Mouse (Mus musculus) heart, embryonic 16.5 days (tissue): ENCODE measurements at regions not wholly inside any gene's neighbourhood (a gene's known extent, or its start where the extent isn't known, plus 50 kb on each side); places are given as distances from the start of the nearest gene placed in this dataset.

Experiments used
- ATAC-seq: fragments of 200-750 bp; cut with Nextera tagmentation; replicated peaks from 2 replicates; pipeline ENCODE4 v1.8.0; 2017; ENCODE audit warnings: moderate number of reproducible peaks; ENCODE audit not compliant: insufficient read depth, low FRiP score; ENCODE audit errors: extremely low read depth
- H3K27ac ChIP-seq: fragments of 300-500 bp; sonication (generic); 2 replicates; pipeline ENCODE4 v1.5.1; 2014; ENCODE audit warnings: mild to moderate bottlenecking, low read length, control low read depth, moderate library complexity
- H3K27me3 ChIP-seq: fragments of 300-500 bp; sonication (generic); 2 replicates; pipeline ENCODE4 v1.6.1; 2014; ENCODE audit warnings: low read length, mixed read lengths; ENCODE audit not compliant: control insufficient read depth, insufficient read depth
- H3K36me3 ChIP-seq: fragments of 300-500 bp; sonication (generic); 2 replicates; pipeline ENCODE4 v1.6.1; 2014; ENCODE audit not compliant: control insufficient read depth, insufficient read depth
- H3K4me1 ChIP-seq: fragments of 300-500 bp; sonication (generic); 2 replicates; pipeline ENCODE4 v1.6.1; 2014; ENCODE audit warnings: low read length, mixed read lengths; ENCODE audit not compliant: control insufficient read depth, insufficient read depth
- H3K4me2 ChIP-seq: fragments of 300-500 bp; sonication (generic); 2 replicates; pipeline ENCODE4 v1.6.1; 2014; ENCODE audit warnings: low read depth, mild to moderate bottlenecking, control low read depth, low read length
- H3K4me3 ChIP-seq: fragments of 300-500 bp; sonication (generic); 2 replicates; pipeline ENCODE4 v1.5.1; 2014; ENCODE audit warnings: mild to moderate bottlenecking, control low read depth, low read length
- H3K9ac ChIP-seq: fragments of 300-500 bp; sonication (generic); 2 replicates; pipeline ENCODE4 v1.6.1; 2014; ENCODE audit warnings: low read length, control low read depth
- H3K9me3 ChIP-seq: fragments of 300-500 bp; sonication (generic); replicated peaks from 2 replicates; pipeline ENCODE4 v1.6.1; 2016; ENCODE audit warnings: low read length; ENCODE audit not compliant: control insufficient read depth
- WGBS: fragments of 180-500 bp; shearing (Covaris S2); extraction: QIAGEN DNeasy Blood & Tissue Kit; methylation state at CpG from one replicate; pipeline ENCODE4 v1.1.7; 2014; 5-methylcytosine and 5-hydroxymethylcytosine counted together

GRCm38 (mm10) chr1:80823953-80824352 is 65.6 kb upstream of the Dock10 start:
- 81% methylated on average over 3 of the region's 3 CpGs for WGBS
- Histone ChIP-seq H3K27ac (no peak overlapping the region), H3K9ac (no peak overlapping the region), H3K4me2 (no peak overlapping the region), H3K4me1 (no peaks in the 10 kb centered on the region), H3K36me3 (no peaks in the 10 kb centered on the region), H3K27me3 (no peaks in the 10 kb centered on the region), H3K4me3 (no peak overlapping the region), H3K9me3 (no peaks in the 10 kb centered on the region)
- ATAC-seq, result no peak

- Histone ChIP-seq H3K27ac (no peak overlapping the region), H3K9ac (no peak overlapping the region), H3K27me3 (no peaks in the 10 kb centered on the region), H3K4me3 (no peak overlapping the region), H3K4me2 (no peak overlapping the region), H3K9me3 (no peaks in the 10 kb centered on the region), H3K4me1 (no peaks in the 10 kb centered on the region), H3K36me3 (no peaks in the 10 kb centered on the region)
- WGBS, result 59% methylated on average over 1 of the region's 1 CpGs
- ATAC-seq, result no peak
These were observed 63.9 kb upstream of the Dock10 start for GRCm38 (mm10) chr1:80822185-80822584.

GRCm38 (mm10) chr1:80812906-80813305 is 54.6 kb upstream of the Dock10 start:
- Histone ChIP-seq H3K4me3 (no peak overlapping the region), H3K36me3 (no peaks in the 10 kb centered on the region), H3K4me1 (0 out of 2 replicates have a peak, but pooled peaks cover 2% of the 10 kb centered on the region), H3K9ac (no peak overlapping the region), H3K27me3 (no peaks in the 10 kb centered on the region), H3K27ac (no peak overlapping the region), H3K9me3 (no peaks in the 10 kb centered on the region), H3K4me2 (no peak overlapping the region)
- WGBS, result 43% methylated on average over 3 of the region's 3 CpGs
- no peak for ATAC-seq
